Mouse (Mus musculus): ENCODE data around the gene Cldn6.

DNA sequence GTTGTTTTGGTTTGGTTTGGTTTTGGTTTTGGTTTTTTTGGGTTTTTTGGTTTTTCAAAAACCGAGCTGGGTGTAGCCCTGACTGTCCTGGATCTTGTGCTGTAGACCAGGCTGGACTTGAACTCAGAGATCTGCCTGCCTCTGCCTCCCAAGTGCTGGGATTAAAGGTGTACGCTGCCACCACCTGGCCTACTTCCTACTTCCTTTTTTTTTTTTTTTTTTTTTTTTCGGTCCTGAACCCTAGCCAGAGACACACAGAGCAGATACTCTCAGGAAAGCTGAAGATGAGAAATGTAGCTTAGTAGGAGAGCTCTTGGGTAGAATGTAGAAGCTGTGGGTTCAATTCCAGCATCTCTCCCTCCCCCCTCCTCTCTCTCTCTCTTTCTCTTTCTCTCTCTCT lies 20.6 kb upstream of the Cldn6 start:
- TF ChIP-seq EP300 (IDR thresholded peaks at IDR 0.05; ENCODE audit: low read depth) (no peak), CTCF (IDR thresholded peaks at IDR 0.05; ENCODE audit: low read depth) (no peak)
